Mouse (Mus musculus) small intestine, adult 2 months (tissue): ENCODE results near the gene Crybb1. TPM values are rescaled to one million over a fixed set of nuclear protein-coding genes. Genes with fewer than 3 reads are reported as not detected.

Experiments used
- H3K27ac ChIP-seq: fragments of 200-500 bp; 2 replicates; pipeline ENCODE4 v1.5.1; 2012; ENCODE audit warnings: low read depth, low read length, control low read depth, inconsistent platforms; ENCODE audit not compliant: insufficient read depth
- H3K27me3 ChIP-seq: fragments of 200-500 bp; 2 replicates; pipeline ENCODE4 v1.6.1; 2012; ENCODE audit warnings: mild to moderate bottlenecking, moderate library complexity, low read length, inconsistent platforms; ENCODE audit not compliant: control insufficient read depth, insufficient read depth
- H3K36me3 ChIP-seq: fragments of 200-500 bp; 2 replicates; pipeline ENCODE4 v1.6.1; 2012; ENCODE audit warnings: mild to moderate bottlenecking, low read length, control low read depth, inconsistent platforms; ENCODE audit not compliant: control insufficient read depth, insufficient read depth
- H3K4me1 ChIP-seq: fragments of 200-500 bp; 2 replicates; pipeline ENCODE4 v1.6.1; 2012; ENCODE audit warnings: low read length, inconsistent platforms, mixed read lengths; ENCODE audit not compliant: control insufficient read depth, insufficient read depth, insufficient read length
- H3K4me3 ChIP-seq: fragments of 200-500 bp; 2 replicates; pipeline ENCODE4 v1.5.1; 2012; ENCODE audit warnings: low read depth, mild to moderate bottlenecking, control low read depth, inconsistent platforms, low read length, moderate library complexity
- CTCF ChIP-seq: fragments of 200-500 bp; IDR thresholded peaks from 2 replicates; pipeline ENCODE4 v1.5.1; 2012; ENCODE audit warnings: low read depth, mild to moderate bottlenecking, control low read depth, inconsistent platforms, low read length, moderate library complexity, mixed read lengths; ENCODE audit not compliant: insufficient replicate concordance, insufficient read length; ENCODE audit errors: extremely low read depth
- POLR2A ChIP-seq: fragments of 200-500 bp; IDR thresholded peaks from 2 replicates; pipeline ENCODE4 v1.6.1; 2012; ENCODE audit warnings: low read depth, mild to moderate bottlenecking, control low read depth, inconsistent platforms, low read length, moderate library complexity
- WGBS: fragments of 180-500 bp; shearing (Covaris S2); methylation state at CpG from one replicate; pipeline ENCODE4 v1.1.7; 2018; 5-methylcytosine and 5-hydroxymethylcytosine counted together
- polyA plus RNA-seq: library from polyadenylated mRNA; depleted of rRNA; stranded (reverse); fragments of >200 nt; gene quantifications from 2 replicates; pipeline ENCODE4 v1.2.3, GENCODE M21; 2012

Gene Crybb1
- polyA plus RNA-seq, 1 experiment, result 0.33 TPM

GRCm38 (mm10) chr5:112225591-112225990 lies 30.0 kb upstream of the Crybb1 start:
- no peaks in the 10 kb centered on the region for H3K36me3 ChIP-seq
- H3K4me1 ChIP-seq, result peaks cover 3% of the 10 kb centered on the region; the same call in 1 of the 2 replicates
- H3K4me3 ChIP-seq, result no peak overlapping the region
- no peak overlapping the region for H3K27ac ChIP-seq
- TF ChIP-seq POLR2A (no peak), CTCF (no peak)
- peaks cover 30% of the 10 kb centered on the region for H3K27me3 ChIP-seq
- 73% methylated on average over 6 of the region's 6 CpGs for WGBS

GRCm38 (mm10) chr5:112227354-112227753 lies 28.3 kb upstream of the Crybb1 start:
- TF ChIP-seq CTCF (no peak), POLR2A (no peak)
- H3K27ac ChIP-seq, result no peak overlapping the region
- WGBS, result 2% methylated on average over 30 of the region's 30 CpGs
- H3K4me1 ChIP-seq, result peaks cover 3% of the 10 kb centered on the region; the same call in 1 of the 2 replicates
- peaks cover 30% of the 10 kb centered on the region for H3K27me3 ChIP-seq
- H3K36me3 ChIP-seq, result no peaks in the 10 kb centered on the region
- H3K4me3 ChIP-seq, result peak overlapping the region; percentile 8; the same call in 1 of the 2 replicates

- Histone ChIP-seq H3K27ac (no peak overlapping the region), H3K36me3 (no peaks in the 10 kb centered on the region), H3K27me3 (peaks cover 30% of the 10 kb centered on the region), H3K4me1 (peaks cover 3% of the 10 kb centered on the region; the same call in 1 of the 2 replicates), H3K4me3 (no peak overlapping the region)
- 8% methylated on average over 13 of the region's 13 CpGs for WGBS
- TF ChIP-seq POLR2A (no peak), CTCF (no peak)
These were observed 27.7 kb upstream of the Crybb1 start for GRCm38 (mm10) chr5:112227898-112228239.

- 2% methylated on average over 57 of the region's 57 CpGs for WGBS
- Histone ChIP-seq H3K4me1 (peaks cover 3% of the 10 kb centered on the region; the same call in 1 of the 2 replicates), H3K4me3 (no peak overlapping the region), H3K27ac (no peak overlapping the region), H3K36me3 (no peaks in the 10 kb centered on the region), H3K27me3 (peaks cover 30% of the 10 kb centered on the region)
- TF ChIP-seq CTCF, result no peak
- TF ChIP-seq POLR2A, result no peak
These were observed 27.2 kb upstream of the Crybb1 start for GRCm38 (mm10) chr5:112228240-112229076.

GRCm38 (mm10) chr5:112235806-112236205 lies 19.8 kb upstream of the Crybb1 start:
- 72% methylated on average over 5 of the region's 5 CpGs for WGBS
- Histone ChIP-seq H3K4me1 (no peaks in the 10 kb centered on the region), H3K36me3 (no peaks in the 10 kb centered on the region), H3K4me3 (no peak overlapping the region), H3K27me3 (no peaks in the 10 kb centered on the region; the same call in 1 of the 2 replicates), H3K27ac (no peak overlapping the region)
- no peak for TF ChIP-seq POLR2A
- TF ChIP-seq CTCF, result no peak

GRCm38 (mm10) chr5:112236631-112237030 lies 19.0 kb upstream of the Crybb1 start:
- WGBS, result 88% methylated on average over 2 of the region's 2 CpGs
- Histone ChIP-seq H3K4me1 (no peaks in the 10 kb centered on the region), H3K27ac (no peak overlapping the region), H3K27me3 (no peaks in the 10 kb centered on the region; the same call in 1 of the 2 replicates), H3K4me3 (no peak overlapping the region), H3K36me3 (no peaks in the 10 kb centered on the region)
- TF ChIP-seq CTCF, result no peak
- TF ChIP-seq POLR2A, result no peak

- no peaks in the 10 kb centered on the region; the same call in 1 of the 2 replicates for H3K27me3 ChIP-seq
- H3K4me3 ChIP-seq, result no peak overlapping the region
- no peaks in the 10 kb centered on the region for H3K36me3 ChIP-seq
- no peaks in the 10 kb centered on the region for H3K4me1 ChIP-seq
- TF ChIP-seq CTCF (no peak), POLR2A (no peak)
- no peak overlapping the region for H3K27ac ChIP-seq
- WGBS, result 9% methylated on average over 16 of the region's 16 CpGs
These were observed 18.2 kb upstream of the Crybb1 start for GRCm38 (mm10) chr5:112237439-112237838.
